In the genomic region with DNA sequence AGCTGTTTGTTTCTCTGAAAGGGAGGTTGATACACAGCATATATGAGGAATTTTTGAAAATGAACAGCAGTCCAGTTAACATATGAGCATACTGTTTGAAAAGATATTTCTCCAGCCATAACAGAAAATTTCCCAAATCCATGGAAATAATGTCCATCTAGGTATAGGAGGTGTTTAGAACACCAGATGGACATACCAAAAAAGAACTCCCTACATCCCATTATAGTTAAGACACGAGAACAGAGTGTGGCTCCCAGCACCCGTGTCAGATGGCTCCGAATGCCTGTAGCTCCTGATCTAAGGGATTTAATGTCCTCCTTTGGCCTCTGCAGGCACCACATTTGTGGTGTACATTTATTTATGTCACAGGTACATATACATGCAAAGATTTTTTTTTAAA, we compare ENCODE assay signal across 18 mouse cellular contexts.
"Had no signal": no experiment of that assay in that cellular context is flagged by ENCODE, and none has a peak within 500 bp of the region (broad histone marks: within the 10 kb centered on the region; RNA-seq: fewer than 3 reads in every experiment).

No protein-coding gene starts in this region.

- H3K9me3 ChIP-seq: midbrain, embryonic 10.5 days; midbrain, embryonic 13.5 days; neural tube, embryonic 13.5 days; neural tube, embryonic 15.5 days had no signal

- H3K4me2 ChIP-seq: lung, embryonic 14.5 days; midbrain, embryonic 13.5 days; neural tube, embryonic 13.5 days; neural tube, embryonic 15.5 days had no signal

- H3K27ac ChIP-seq: midbrain, embryonic 10.5 days; midbrain, embryonic 13.5 days; neural tube, embryonic 13.5 days; neural tube, embryonic 15.5 days had no signal

- DNase-seq: lung, adult 18-20 months; lung, embryonic 14.5 days; lung, postnatal 10 days; lung, postnatal 4 days; retina, postnatal 1 day; right cerebral cortex, adult 18-20 months; right cerebral cortex, postnatal 25 days; right cerebral cortex, postnatal 4 days; spleen, adult 18-20 months; thymus, adult 2 months; thymus, postnatal 25 days; thymus, postnatal 4 days had no signal

- H3K9ac ChIP-seq: lung, embryonic 14.5 days; midbrain, embryonic 13.5 days; neural tube, embryonic 13.5 days; neural tube, embryonic 15.5 days had no signal

- H3K27me3 ChIP-seq: midbrain, embryonic 13.5 days; neural tube, embryonic 13.5 days; neural tube, embryonic 15.5 days had no signal

- H3K36me3 ChIP-seq: midbrain, embryonic 10.5 days; midbrain, embryonic 13.5 days; neural tube, embryonic 13.5 days; neural tube, embryonic 15.5 days had no signal

- H3K4me3 ChIP-seq: midbrain, embryonic 10.5 days; midbrain, embryonic 13.5 days; myocyte; neural tube, embryonic 13.5 days; neural tube, embryonic 15.5 days had no signal

- ATAC-seq: midbrain, embryonic 13.5 days; midbrain, embryonic 16.5 days had no signal

- H3K4me1 ChIP-seq: midbrain, embryonic 13.5 days; neural tube, embryonic 13.5 days; neural tube, embryonic 15.5 days had no signal
